Mouse (Mus musculus): ENCODE measurements around the gene Crim1. TPM values are rescaled to one million over a fixed set of nuclear protein-coding genes. Genes with fewer than 3 reads are reported as not detected.

The Crim1 gene
- total RNA-seq (2022): 100 to 1,000 TPM; 134 to 154 (median 144) TPM

DNA sequence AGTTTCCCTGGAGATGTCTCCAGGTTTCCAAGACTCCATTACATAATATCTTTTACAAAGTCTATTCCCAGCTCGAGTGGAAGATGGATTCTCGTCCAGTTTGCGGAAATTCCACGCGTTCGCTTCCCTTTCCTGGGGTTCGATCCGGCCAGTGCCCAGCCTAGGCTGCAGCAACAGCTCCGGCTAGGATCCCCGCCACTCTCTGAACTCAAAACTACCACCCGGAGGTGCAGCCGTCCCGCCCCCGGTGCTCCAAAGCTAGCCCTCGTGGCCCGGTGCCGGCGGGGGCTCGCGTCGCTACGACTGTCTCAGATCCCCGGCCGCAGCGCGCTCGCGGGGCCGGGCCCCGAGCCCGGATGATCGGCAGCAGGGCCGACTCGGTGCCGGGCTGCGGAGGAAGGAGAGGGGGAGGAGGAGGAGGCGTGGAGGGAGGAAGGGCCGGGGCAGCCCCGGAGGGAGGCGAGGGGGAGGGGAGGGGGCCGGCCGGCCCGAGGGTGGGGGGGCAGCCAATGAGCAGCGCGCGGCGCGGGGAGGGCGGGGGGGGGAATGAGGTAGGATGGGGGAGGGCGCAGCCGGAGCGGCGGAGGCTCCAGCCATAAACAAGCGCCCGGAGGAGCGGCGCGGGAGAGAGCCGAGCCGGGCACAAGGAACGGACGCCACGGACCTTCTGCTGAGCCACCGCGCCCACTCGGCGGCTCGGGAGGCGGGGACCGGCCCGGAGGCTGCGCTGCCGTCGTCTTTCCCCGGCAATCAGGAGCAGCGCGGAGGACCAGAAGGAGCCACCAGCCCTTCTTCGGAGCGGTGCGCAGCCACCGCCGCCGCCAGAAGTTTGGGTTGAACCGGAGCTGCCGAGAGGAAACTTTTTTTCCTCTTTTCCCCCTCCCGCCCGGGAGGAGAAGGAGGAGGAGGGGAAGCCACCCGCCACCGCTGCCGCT lies at the start of gene Crim1:
Gene Crim1, plus strand, starts transcription at position 623 of the 935 bp plus-strand sequence.
- DNase-seq (ENCODE audit: low spot score in 2 of 2): peak; percentile 60 to 69

DNA sequence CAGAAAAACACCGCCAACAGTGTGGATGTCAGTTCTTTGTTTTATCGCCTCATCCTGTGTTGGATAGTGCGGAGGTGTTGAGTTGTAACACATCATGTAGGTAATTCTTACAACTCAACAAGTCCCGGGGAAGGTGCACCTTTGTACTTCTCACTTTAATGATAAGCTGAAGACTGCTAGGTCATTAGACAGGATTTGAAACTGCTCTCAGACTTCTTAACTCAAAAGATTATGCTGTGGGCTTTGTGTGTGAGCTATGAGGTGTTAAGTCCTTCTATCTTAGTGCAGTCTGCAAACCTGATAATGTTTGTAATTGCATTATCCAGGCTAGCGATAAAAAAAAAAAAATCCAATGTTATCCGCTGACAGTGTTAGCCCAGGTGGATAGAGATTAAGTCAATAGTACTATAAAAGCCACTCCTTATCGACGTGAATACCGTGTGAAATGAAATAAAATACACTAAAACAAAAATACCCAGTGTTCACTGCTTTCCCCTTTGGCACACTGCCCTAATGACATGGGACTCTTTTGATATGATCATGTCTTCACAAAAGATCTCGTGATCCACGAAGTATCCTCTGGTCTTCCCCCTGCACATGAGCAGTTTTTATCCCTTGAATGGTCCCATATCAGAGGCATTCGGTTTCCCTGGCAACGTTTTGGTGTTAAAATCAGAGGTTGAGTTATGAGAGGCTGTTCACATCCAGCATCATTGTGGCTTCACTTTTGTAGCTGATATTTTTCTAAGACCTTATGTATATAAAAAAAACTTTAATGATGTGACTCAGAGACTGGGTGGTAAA lies 48.4 kb upstream of the Crim1 start:
- DNase-seq (ENCODE audit: low spot score in 2 of 2): no peak

DNA sequence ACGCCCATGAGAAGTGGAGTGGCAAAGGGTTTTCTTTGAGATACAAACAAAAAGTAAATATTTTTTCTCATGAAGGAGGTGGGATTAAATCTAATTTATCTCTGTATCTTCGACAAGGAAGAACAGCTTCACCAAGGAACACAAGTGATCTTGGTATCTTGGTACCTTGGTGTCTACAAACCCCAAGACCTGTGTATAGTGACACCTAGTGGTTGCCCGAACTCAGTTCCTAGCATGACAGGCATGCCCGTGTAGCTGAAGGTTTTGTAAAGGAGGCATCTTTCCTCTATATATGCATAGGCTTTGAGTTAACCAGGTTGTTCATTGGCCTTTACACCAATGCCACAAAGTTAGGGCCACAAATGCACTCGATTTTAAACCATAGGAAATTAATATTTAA lies 36.8 kb upstream of the Crim1 start:
- peak; percentile 37 to 69 for DNase-seq (ENCODE audit: low spot score in 2 of 2)

GRCm38 (mm10) chr17:78163724-78164236 lies 36.3 kb upstream of the Crim1 start:
- DNase-seq (ENCODE audit: low spot score in 2 of 2): no peak

DNA sequence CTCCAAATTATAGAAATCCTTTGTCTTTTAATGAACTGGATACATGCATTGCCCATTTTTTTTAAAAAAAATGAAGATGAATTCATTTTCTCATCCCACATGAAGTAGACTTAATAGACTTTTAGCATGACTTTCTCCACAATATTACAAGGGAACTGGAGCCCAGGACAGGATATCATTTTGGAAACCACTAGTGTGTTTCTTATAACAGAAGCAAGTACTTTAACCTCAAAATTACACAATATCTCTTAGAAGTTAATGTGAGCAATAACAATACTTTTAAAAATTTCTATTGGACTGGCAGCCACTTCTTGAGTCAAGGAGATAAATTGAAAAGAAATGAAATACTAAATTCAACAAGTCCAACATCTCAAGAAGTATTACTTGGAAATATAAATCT lies 34.2 kb upstream of the Crim1 start:
- DNase-seq (ENCODE audit: low spot score in 2 of 2): no peak

DNA sequence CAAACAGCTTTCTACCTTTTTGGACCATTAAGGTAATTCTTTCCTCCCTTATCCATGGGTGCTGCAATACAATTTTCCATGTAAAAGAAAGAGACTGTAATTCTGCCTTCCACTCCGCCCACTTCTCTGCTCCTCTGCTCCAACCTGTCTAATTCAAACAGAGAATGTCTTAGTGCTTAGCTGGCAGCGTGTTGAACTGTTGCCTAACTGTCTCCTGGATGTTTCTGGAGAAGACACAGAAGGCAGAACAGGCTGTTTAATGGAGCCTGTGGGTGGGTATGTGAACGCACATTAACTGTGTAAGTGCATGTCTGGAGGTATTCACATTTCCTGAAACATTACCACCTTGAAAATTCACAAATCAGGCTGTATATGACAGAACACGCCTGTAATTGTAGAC lies 33.5 kb upstream of the Crim1 start:
- peak; percentile 21 to 33 for DNase-seq (ENCODE audit: low spot score in 2 of 2)

- no peak for DNase-seq (ENCODE audit: low spot score in 2 of 2)
Measured at GRCm38 (mm10) chr17:78172371-78172770, 27.7 kb upstream of the Crim1 start.

- DNase-seq (ENCODE audit: low spot score in 2 of 2): no peak
Measured at GRCm38 (mm10) chr17:78180766-78181165, 19.3 kb upstream of the Crim1 start.

GRCm38 (mm10) chr17:78196184-78196583 lies 3.9 kb upstream of the Crim1 start:
- DNase-seq (ENCODE audit: low spot score in 2 of 2): no peak

- no peak for DNase-seq (ENCODE audit: low spot score in 2 of 2)
Measured at GRCm38 (mm10) chr17:78197111-78197510, 2.9 kb upstream of the Crim1 start.

DNA sequence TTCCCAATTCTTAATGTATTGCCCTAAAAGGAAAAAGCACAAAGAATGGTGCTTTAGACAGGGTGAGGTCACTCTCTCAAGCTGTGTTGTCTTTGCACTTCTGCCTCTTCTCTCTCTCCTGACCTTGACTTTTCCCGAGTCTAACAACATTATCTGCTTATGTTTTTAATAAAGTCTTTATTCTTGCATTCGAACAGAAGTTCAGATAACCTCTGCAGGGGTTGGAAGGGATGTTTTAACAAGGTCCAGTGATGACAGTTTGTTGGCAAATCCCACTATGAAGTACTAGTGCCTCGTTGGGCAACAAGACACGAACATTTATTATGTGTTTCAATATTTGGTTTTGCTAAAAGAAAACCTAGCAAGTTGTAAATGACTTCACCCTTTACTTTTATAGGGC lies 1.9 kb upstream of the Crim1 start:
- DNase-seq (ENCODE audit: low spot score in 2 of 2): no peak

- no peak for DNase-seq (ENCODE audit: low spot score in 2 of 2)
Measured at GRCm38 (mm10) chr17:78198820-78199219, 1.2 kb upstream of the Crim1 start.

GRCm38 (mm10) chr17:78199231-78199625 lies 820 bp upstream of the Crim1 start:
- no peak for DNase-seq (ENCODE audit: low spot score in 2 of 2)

DNA sequence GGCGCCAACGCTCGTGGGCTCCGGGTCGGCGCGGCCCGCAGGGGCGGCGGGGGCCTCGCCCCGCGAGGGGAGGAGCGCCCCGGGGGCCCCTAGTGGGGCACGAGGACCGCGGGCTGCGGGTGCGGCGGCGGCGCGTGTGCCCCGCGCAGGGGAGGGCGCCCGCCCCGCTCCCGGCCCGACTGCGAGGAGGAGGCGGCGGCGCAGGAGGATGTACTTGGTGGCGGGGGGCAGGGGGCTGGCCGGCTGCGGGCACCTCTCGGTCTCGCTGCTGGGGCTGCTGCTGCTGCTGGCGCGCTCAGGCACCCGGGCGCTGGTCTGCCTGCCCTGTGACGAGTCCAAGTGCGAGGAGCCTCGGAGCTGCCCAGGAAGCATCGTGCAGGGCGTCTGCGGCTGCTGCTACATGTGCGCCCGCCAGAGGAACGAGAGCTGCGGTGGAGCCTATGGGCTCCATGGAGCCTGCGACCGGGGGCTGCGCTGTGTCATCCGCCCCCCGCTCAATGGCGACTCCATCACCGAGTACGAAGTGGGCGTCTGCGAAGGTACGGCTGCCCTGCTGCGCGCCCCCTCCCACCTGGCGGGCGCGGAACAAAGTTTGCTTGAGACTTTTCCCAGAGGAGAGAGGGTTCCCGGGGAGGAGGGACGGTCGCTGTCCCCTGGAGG lies 643 bp downstream of the Crim1 start:
- DNase-seq (ENCODE audit: low spot score in 2 of 2): peak in 1 of 2 experiments; percentile 45

DNA sequence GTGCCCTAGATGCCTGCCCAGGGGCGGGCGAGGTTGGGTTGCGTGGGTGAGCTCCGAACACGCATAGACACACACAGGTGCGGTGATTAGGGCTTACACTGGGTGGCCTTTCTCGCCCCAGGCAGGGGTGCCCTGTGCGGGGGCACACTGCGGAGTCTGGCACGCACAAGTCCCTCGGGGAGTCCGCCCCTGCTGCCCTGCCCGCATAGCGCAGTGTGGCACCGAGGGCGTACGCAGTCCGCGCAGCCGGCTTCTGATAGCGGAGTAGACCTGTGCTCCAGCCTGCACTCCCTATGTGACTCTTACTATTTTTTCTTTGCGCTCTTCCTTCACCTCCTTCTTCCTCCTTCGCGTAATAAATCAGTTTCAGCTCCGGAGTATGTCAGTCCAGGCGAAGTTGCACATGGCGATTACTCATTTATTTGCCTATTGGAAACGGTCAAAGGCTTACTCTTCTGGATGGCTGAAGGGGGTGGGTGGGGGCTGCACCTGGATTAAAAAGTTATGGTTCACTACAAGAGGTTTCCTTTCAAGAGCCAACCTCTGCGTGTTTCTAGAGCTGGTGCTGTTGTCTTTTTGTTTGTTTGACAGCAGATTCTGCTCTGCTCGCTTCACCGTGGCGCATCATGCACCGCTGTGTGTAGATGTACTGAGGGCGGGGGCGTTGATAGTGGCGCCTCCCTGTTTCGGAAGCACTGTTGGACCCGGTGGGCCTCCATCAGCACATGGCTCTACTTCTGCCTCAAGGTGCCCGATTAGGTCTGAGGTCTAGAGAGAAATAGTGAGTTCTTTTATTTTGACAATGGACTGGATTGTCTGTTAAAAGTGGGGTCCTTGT lies 1.4 kb downstream of the Crim1 start:
- DNase-seq (ENCODE audit: low spot score in 2 of 2): no peak

DNA sequence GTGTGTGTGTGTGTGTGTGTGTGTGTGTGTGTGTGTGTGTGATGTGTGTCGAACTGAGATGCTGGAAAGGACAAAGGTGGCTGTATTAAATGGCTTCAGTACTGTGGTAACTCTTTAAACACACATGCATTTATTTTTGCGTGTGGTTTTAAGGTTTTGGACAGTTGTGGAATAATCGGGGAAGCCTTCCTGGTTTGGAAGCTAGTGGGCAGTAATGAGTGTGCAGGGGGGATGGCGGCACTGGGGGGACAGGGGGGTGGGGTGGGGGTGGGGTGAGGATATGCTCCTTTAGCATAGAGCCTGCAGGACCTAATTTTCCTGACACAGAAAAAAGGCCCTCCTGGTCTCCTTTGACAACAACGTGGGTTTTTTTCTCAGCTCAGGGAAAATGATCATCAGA lies 2.2 kb downstream of the Crim1 start:
- DNase-seq (ENCODE audit: low spot score in 2 of 2): no peak

DNA sequence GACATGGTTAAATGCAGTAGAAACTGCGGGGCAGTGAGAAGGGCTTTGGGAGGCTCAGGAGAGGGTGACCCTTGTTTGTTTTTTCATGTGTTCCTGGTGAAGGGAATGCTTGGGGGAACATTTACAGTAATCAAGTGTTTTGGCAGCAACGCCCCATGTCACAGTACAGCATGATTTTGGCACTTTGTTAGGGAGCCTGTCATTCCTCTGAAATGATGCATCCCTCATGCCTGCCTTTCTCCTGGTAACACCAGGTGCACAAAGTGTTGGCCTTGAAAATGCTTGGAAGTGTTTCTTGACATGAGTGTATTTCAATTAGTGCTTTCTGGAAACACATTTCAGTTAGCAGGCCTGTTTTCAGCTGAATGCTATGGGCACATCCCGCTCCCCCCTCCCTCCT lies 2.7 kb downstream of the Crim1 start:
- DNase-seq (ENCODE audit: low spot score in 2 of 2): no peak

DNA sequence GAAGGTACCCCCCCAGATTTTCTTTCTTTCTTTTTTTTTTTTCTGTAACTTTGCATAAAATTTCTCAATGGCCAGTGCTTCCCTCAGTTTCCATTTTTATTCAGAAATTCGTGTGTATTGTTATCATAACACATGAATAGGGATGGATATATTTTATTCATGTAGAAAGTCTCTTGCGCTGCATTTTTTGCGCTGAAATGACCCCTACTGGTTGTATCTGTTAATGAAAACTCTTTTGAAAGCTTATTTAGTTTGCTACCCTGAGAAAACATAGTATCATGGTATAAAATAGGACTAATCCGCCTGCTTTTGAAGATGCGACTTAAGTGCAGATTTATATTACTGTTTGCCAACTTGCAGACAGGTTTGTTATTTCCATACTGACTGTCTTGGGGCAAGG lies 3.4 kb downstream of the Crim1 start:
- no peak for DNase-seq (ENCODE audit: low spot score in 2 of 2)

- no peak for DNase-seq (ENCODE audit: low spot score in 2 of 2)
Measured at GRCm38 (mm10) chr17:78206421-78206820, 6.4 kb downstream of the Crim1 start.

DNA sequence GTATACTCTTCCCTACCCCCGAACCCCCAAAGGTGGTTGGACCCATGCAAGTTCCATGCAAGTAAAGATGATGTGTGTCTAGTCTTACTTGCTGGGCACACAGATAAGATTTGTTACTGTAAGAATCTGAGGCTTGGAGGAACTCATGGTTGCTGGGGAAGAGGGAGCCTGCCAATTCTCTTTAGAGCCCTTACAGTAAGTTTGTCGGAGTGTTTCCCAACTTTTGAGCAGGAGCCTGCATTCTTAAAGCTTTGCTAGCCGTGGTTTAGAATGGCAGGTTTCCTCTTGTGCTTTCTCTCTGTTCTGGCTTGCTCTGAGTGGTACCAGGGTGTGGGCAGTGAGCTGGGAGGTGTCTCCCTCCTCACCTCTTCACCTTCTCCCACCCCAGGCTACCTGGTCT lies 7.2 kb downstream of the Crim1 start:
- DNase-seq (ENCODE audit: low spot score in 2 of 2): no peak

- no peak for DNase-seq (ENCODE audit: low spot score in 2 of 2)
Measured at GRCm38 (mm10) chr17:78208805-78209204, 8.8 kb downstream of the Crim1 start.
